Comparison of ENCODE assay signal across 8 mouse cellular contexts in the genomic region with DNA sequence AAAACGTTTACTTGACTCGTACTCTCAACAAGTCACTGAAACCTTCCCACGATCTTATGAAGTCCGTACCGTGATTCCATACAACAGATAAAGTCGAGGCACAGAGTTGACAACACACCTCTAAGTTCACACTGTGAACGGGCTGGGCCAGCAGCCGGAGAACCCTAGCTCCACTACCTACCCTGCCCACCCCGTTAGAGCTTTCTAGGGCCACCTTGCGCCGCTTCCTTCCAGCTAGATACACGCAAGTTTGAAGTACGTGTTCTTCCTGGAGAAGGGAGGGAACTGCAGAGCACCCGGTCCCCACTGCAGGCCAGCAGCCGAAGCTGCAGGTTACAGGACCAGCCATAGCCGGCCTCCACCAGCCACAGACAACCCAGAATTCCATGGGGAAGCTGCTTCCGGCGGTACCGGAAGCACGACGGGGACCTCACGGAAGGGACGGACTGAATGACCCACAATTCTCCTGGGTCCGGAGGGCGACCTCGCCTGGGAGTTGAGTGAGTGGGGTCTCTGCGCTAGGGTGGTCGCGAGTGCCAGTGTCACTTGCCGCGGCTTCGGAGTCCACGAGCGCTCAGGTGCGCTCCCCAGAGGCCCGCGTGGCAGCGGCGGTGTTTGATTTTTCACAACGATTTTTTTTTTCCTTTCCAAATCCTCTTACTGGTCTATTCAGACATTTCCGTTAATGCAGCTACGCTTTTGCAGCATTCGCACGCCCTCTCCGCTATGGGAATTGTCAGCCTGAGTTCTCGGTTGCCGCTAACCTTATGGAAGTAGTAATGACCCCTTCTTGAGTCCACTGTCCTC. TPM values are rescaled to one million over a fixed set of nuclear protein-coding genes. Genes with fewer than 3 reads are reported as not detected.
DNase-seq lines count a peak whose midpoint lies in the region; ATAC-seq and TF ChIP-seq lines count a peak whose summit lies in the region.

TSS of gene Mtif2 (plus strand) at position 421 of the 807 bp plus-strand sequence.

- peaks cover 32% of the 10 kb centered on the region for H3K4me1 ChIP-seq in erythroblast, embryonic 14.5 days (ENCODE audit: control insufficient read depth)
- H3K4me1 ChIP-seq in heart, embryonic 11.5 days (ENCODE audit: control insufficient read depth, insufficient read depth, low read length): 0 out of 2 replicates have a peak, but pooled peaks cover 5% of the 10 kb centered on the region
- H3K4me1 ChIP-seq in kidney, embryonic 15.5 days: peaks cover 10% of the 10 kb centered on the region
- peaks cover 4% of the 10 kb centered on the region; the same call in 1 of the 2 replicates for H3K4me1 ChIP-seq in limb, embryonic 15.5 days
- peaks cover 6% of the 10 kb centered on the region; the same call in 1 of the 2 replicates for H3K4me1 ChIP-seq in midbrain, postnatal 0 days (ENCODE audit: insufficient read depth, low read length)

- H3K9me3 ChIP-seq in erythroblast, embryonic 14.5 days (ENCODE audit: control insufficient read depth, low read length): no peaks in the 10 kb centered on the region
- no peaks in the 10 kb centered on the region for H3K9me3 ChIP-seq in heart, embryonic 11.5 days (replicated peaks; ENCODE audit: control insufficient read depth, low read length)
- no peaks in the 10 kb centered on the region for H3K9me3 ChIP-seq in kidney, embryonic 15.5 days (replicated peaks)
- H3K9me3 ChIP-seq in limb, embryonic 15.5 days: no peaks in the 10 kb centered on the region
- H3K9me3 ChIP-seq in midbrain, postnatal 0 days (ENCODE audit: low read length): no peaks in the 10 kb centered on the region

- 2% methylated on average over 47 of the region's 47 CpGs for WGBS in heart, embryonic 11.5 days (ENCODE audit: insufficient replicate concordance)
- WGBS in kidney, embryonic 15.5 days: 3% methylated on average over 47 of the region's 47 CpGs
- WGBS in limb, embryonic 15.5 days: 2% methylated on average over 47 of the region's 47 CpGs
- WGBS in midbrain, postnatal 0 days: 3% methylated on average over 47 of the region's 47 CpGs

- H3ac ChIP-seq in C2C12 (ENCODE audit: control insufficient read depth, insufficient read length, low read depth): peak within 1 kb of the TSS; percentile 96

- H3K36me3 ChIP-seq in C2C12 (ENCODE audit: control insufficient read depth, insufficient read depth): peaks cover 10% of the 10 kb centered on the region
- H3K36me3 ChIP-seq in erythroblast, embryonic 14.5 days (ENCODE audit: control insufficient read depth): peaks cover 20% of the 10 kb centered on the region
- peaks cover 5% of the 10 kb centered on the region for H3K36me3 ChIP-seq in heart, embryonic 11.5 days (ENCODE audit: control insufficient read depth, insufficient read depth, low read length)
- peaks cover 14% of the 10 kb centered on the region for H3K36me3 ChIP-seq in kidney, embryonic 15.5 days
- H3K36me3 ChIP-seq in limb, embryonic 15.5 days: peaks cover 10% of the 10 kb centered on the region
- no peaks in the 10 kb centered on the region for H3K36me3 ChIP-seq in midbrain, postnatal 0 days (ENCODE audit: insufficient read depth, low read length)

- ATAC-seq in heart, embryonic 11.5 days (replicated peaks; ENCODE audit: insufficient number of reproducible peaks, low FRiP score, low TSS enrichment): peak; percentile 93
- peak; percentile 98 for ATAC-seq in kidney, embryonic 15.5 days (replicated peaks; ENCODE audit: low FRiP score)
- peak; percentile 86 for ATAC-seq in limb, embryonic 15.5 days (ENCODE audit: insufficient number of reproducible peaks, low FRiP score, low TSS enrichment, low read depth)
- peak; percentile 97 for ATAC-seq in midbrain, postnatal 0 days (ENCODE audit: low FRiP score)

- peaks cover 36% of the 10 kb centered on the region for H3K79me2 ChIP-seq in C2C12 (ENCODE audit: control insufficient read depth, insufficient read depth)

- H3K9ac ChIP-seq in heart, embryonic 11.5 days (ENCODE audit: low read depth, low read length): peak within 1 kb of the TSS; percentile 88
- peak within 1 kb of the TSS; percentile 66 for H3K9ac ChIP-seq in kidney, embryonic 15.5 days
- H3K9ac ChIP-seq in limb, embryonic 15.5 days: peak within 1 kb of the TSS; percentile 75
- H3K9ac ChIP-seq in midbrain, postnatal 0 days (replicated peaks; ENCODE audit: low read length, poor library complexity, severe bottlenecking): peak within 1 kb of the TSS; percentile 87

- H3K4me2 ChIP-seq in heart, embryonic 11.5 days: peak within 1 kb of the TSS; percentile 81
- peak within 1 kb of the TSS; percentile 68 for H3K4me2 ChIP-seq in kidney, embryonic 15.5 days
- H3K4me2 ChIP-seq in limb, embryonic 15.5 days: peak within 1 kb of the TSS; percentile 67
- peak within 1 kb of the TSS; percentile 72 for H3K4me2 ChIP-seq in midbrain, postnatal 0 days (ENCODE audit: low read depth, low read length, poor library complexity, severe bottlenecking)

- peak within 1 kb of the TSS; percentile 83 for H3K27ac ChIP-seq in heart, embryonic 11.5 days (ENCODE audit: low read depth, low read length)
- peak within 1 kb of the TSS; percentile 91 for H3K27ac ChIP-seq in kidney, embryonic 15.5 days
- H3K27ac ChIP-seq in limb, embryonic 15.5 days: peak within 1 kb of the TSS; percentile 89
- peak within 1 kb of the TSS; percentile 87 for H3K27ac ChIP-seq in midbrain, postnatal 0 days (ENCODE audit: low read depth, low read length)

- H3K4me3 ChIP-seq in C2C12 (ENCODE audit: insufficient read depth, poor library complexity, severe bottlenecking): peak within 1 kb of the TSS; percentile 88
- peak within 1 kb of the TSS; percentile 89 for H3K4me3 ChIP-seq in erythroblast, embryonic 14.5 days (replicated peaks)
- peak within 1 kb of the TSS; percentile 82 for H3K4me3 ChIP-seq in heart, embryonic 11.5 days (ENCODE audit: low read depth, low read length)
- H3K4me3 ChIP-seq in kidney, embryonic 15.5 days (replicated peaks): peak within 1 kb of the TSS; percentile 75
- peak within 1 kb of the TSS; percentile 66 for H3K4me3 ChIP-seq in limb, embryonic 15.5 days
- H3K4me3 ChIP-seq in midbrain, postnatal 0 days (ENCODE audit: low read depth, low read length): peak within 1 kb of the TSS; percentile 56

- no peaks in the 10 kb centered on the region for H3K27me3 ChIP-seq in C2C12 (ENCODE audit: control insufficient read depth, insufficient read depth, insufficient read length)
- H3K27me3 ChIP-seq in erythroblast, embryonic 14.5 days (ENCODE audit: control insufficient read depth): peaks cover 2% of the 10 kb centered on the region; the same call in 1 of the 2 replicates
- no peaks in the 10 kb centered on the region for H3K27me3 ChIP-seq in heart, embryonic 11.5 days (ENCODE audit: control insufficient read depth, insufficient read depth, low read length)
- H3K27me3 ChIP-seq in kidney, embryonic 15.5 days: no peaks in the 10 kb centered on the region
- no peaks in the 10 kb centered on the region for H3K27me3 ChIP-seq in limb, embryonic 15.5 days
- H3K27me3 ChIP-seq in midbrain, postnatal 0 days (ENCODE audit: insufficient read depth, low read length): no peaks in the 10 kb centered on the region

- H3K79me3 ChIP-seq in C2C12 (ENCODE audit: low read depth): peaks cover 15% of the 10 kb centered on the region

- TF ChIP-seq CTCF in C2C12 (IDR thresholded peaks at IDR 0.05; ENCODE audit: control insufficient read depth, insufficient read depth, insufficient read length): no peak
- peak; percentile 38 for TF ChIP-seq CTCF in midbrain, postnatal 0 days (IDR thresholded peaks at IDR 0.05)

- DNase-seq in brain, adult 2 months (ENCODE audit: low read depth, low spot score): peak; percentile 95
- peak; percentile 92 for DNase-seq in midbrain, postnatal 0 days (ENCODE audit: low spot score)
- peak; percentile 72 to 78 for DNase-seq in spleen, postnatal 10 days (ENCODE audit: low spot score in 2 of 2)

TF ChIP-seq in C2C12, 6 proteins besides CTCF, POLR2A, EP300 and RAD21:
- TF ChIP-seq MYOD1 (IDR thresholded peaks at IDR 0.05; ENCODE audit: control insufficient read depth, insufficient read length, low read depth): no peak
- TF ChIP-seq MAX (IDR thresholded peaks at IDR 0.05): peak; percentile 79

RNA-seq across cellular contexts. Expression of gene Mtif2, which starts in this region (rescaled TPM):
- 4.9 TPM for polyA plus RNA-seq in C2C12 (2012; fragmentation: generic; extraction: Trizol)
- 0.32 and 0.37 TPM in 2 replicates for polyA plus RNA-seq in erythroblast, embryonic 14.5 days (2012)
- 32.3 and 33.5 TPM in 2 replicates for polyA plus RNA-seq in heart, embryonic 11.5 days (2014; fragmentation: Nextera tagmentation; extraction: Ambion mirVana)
- polyA plus RNA-seq in kidney, embryonic 15.5 days (2015; fragmentation: Nextera tagmentation; extraction: Ambion mirVana): 47.0 and 50.7 TPM in 2 replicates
- 36.2 and 37.9 TPM in 2 replicates for polyA plus RNA-seq in limb, embryonic 15.5 days (2015; fragmentation: Nextera tagmentation; extraction: Ambion mirVana)
- 19.7 and 34.3 TPM in 2 replicates for total RNA-seq in midbrain, postnatal 0 days (2014; rRNA removed)
- polyA plus RNA-seq in midbrain, postnatal 0 days (2015; fragmentation: Nextera tagmentation; extraction: Ambion mirVana): 30.5 and 35.9 TPM in 2 replicates

Comparison
In these comparisons a context has a peak if more than half of its experiments do, and no peak if none do; other contexts are left out.
1. Peak in every context shown above with its lines: DNase-seq, ATAC-seq, H3K4me3 ChIP-seq and H3K27ac ChIP-seq.